Mouse (Mus musculus) hindbrain, postnatal 0 days (tissue): ENCODE results near the gene Gm2a. TPM values are rescaled to one million over a fixed set of nuclear protein-coding genes. Genes with fewer than 3 reads are reported as not detected.

ENCODE experiments used
- ATAC-seq: fragments of 200-750 bp; cut with Nextera tagmentation; 2 replicates; pipeline ENCODE4 v1.8.0; 2017; ENCODE audit warnings: mild to moderate bottlenecking, moderate TSS enrichment, moderate library complexity
- DNase-seq: peaks from one replicate; pipeline ENCODE4 v3.0.0-alpha.2; 2015; ENCODE audit warnings: low spot score
- H3K27ac ChIP-seq: fragments of 300-500 bp; sonication (generic); 2 replicates; pipeline ENCODE4 v1.5.1; 2014; ENCODE audit warnings: mild to moderate bottlenecking
- H3K27me3 ChIP-seq: fragments of 300-500 bp; sonication (generic); 2 replicates; pipeline ENCODE4 v1.6.1; 2014; ENCODE audit warnings: low read length, mixed read lengths; ENCODE audit not compliant: insufficient read depth
- H3K36me3 ChIP-seq: fragments of 300-500 bp; sonication (generic); 2 replicates; pipeline ENCODE4 v1.6.1; 2014; ENCODE audit warnings: low read length, mixed read lengths; ENCODE audit not compliant: insufficient read depth
- H3K4me1 ChIP-seq: fragments of 300-500 bp; sonication (generic); 2 replicates; pipeline ENCODE4 v1.6.1; 2014; ENCODE audit warnings: antibody characterized with exemption, low read length, mixed read lengths; ENCODE audit not compliant: insufficient read depth
- H3K4me2 ChIP-seq: fragments of 300-500 bp; sonication (generic); 2 replicates; pipeline ENCODE4 v1.6.1; 2014; ENCODE audit warnings: low read depth, mild to moderate bottlenecking, low read length, moderate library complexity, mixed read lengths
- H3K4me3 ChIP-seq: fragments of 300-500 bp; sonication (generic); 2 replicates; pipeline ENCODE4 v1.5.1; 2014; ENCODE audit warnings: low read length
- H3K9ac ChIP-seq: fragments of 300-500 bp; sonication (generic); replicated peaks from 2 replicates; pipeline ENCODE4 v1.6.1; 2014; ENCODE audit warnings: mild to moderate bottlenecking, low read length, moderate library complexity, mixed read lengths
- H3K9me3 ChIP-seq: fragments of 300-500 bp; sonication (generic); 2 replicates; pipeline ENCODE4 v1.6.1; 2016; ENCODE audit warnings: low read length, mixed read lengths
- CTCF ChIP-seq: IDR thresholded peaks from 2 replicates; pipeline ENCODE4 v1.5.1; 2016; ENCODE audit warnings: antibody characterized with exemption, control low read depth, low read depth
- WGBS: fragments of 180-500 bp; shearing (Covaris S2); extraction: QIAGEN DNeasy Blood & Tissue Kit; methylation state at CpG from one replicate; pipeline ENCODE4 v1.1.7; 2014; 5-methylcytosine and 5-hydroxymethylcytosine counted together
- polyA plus RNA-seq: library from polyadenylated mRNA; unstranded; fragments of >200 nt; fragmentation: Nextera tagmentation; extraction: Ambion mirVana; gene quantifications from 2 replicates; pipeline ENCODE4 v1.2.1, GENCODE M21; 2015
- total RNA-seq: library from RNA; depleted of rRNA; stranded (reverse); fragments of >200 nt; gene quantifications from 2 replicates; pipeline ENCODE4 v1.2.3, GENCODE M21; 2014; rRNA removed

Gene Gm2a
- total and polyA plus RNA-seq, 2 experiments from 2014 or later: 48.9 to 67.8 TPM

GRCm38 (mm10) chr11:55147423-55147822, 49.5 kb downstream of the Gm2a start:
- no peak for DNase-seq
- Histone ChIP-seq H3K4me2 (no peak overlapping the region), H3K9ac (no peak overlapping the region), H3K36me3 (no peaks in the 10 kb centered on the region), H3K4me1 (no peaks in the 10 kb centered on the region), H3K9me3 (no peaks in the 10 kb centered on the region), H3K27ac (no peak overlapping the region), H3K27me3 (no peaks in the 10 kb centered on the region), H3K4me3 (no peak overlapping the region)
- TF ChIP-seq CTCF: no peak
- no peak for ATAC-seq
- WGBS: 63% methylated on average over 6 of the region's 6 CpGs

GRCm38 (mm10) chr11:55148461-55148860, 50.5 kb downstream of the Gm2a start:
- ATAC-seq (no peak), DNase-seq (no peak)
- Histone ChIP-seq H3K4me3 (no peak overlapping the region), H3K9ac (no peak overlapping the region), H3K27ac (no peak overlapping the region), H3K9me3 (no peaks in the 10 kb centered on the region), H3K4me1 (no peaks in the 10 kb centered on the region), H3K36me3 (no peaks in the 10 kb centered on the region), H3K27me3 (no peaks in the 10 kb centered on the region), H3K4me2 (no peak overlapping the region)
- 82% methylated on average over 4 of the region's 4 CpGs for WGBS
- no peak for TF ChIP-seq CTCF

GRCm38 (mm10) chr11:55151608-55152007, 53.7 kb downstream of the Gm2a start, which contains the start of gene Slc36a3:
Gene Slc36a3, minus strand, starts transcription at chr11:55151708.
- no peak within 1 kb of the TSS for H3K27ac ChIP-seq
- H3K36me3 ChIP-seq: no peaks in the 10 kb centered on the region
- H3K27me3 ChIP-seq: no peaks in the 10 kb centered on the region
- H3K4me1 ChIP-seq: no peaks in the 10 kb centered on the region
- TF ChIP-seq CTCF: no peak
- no peak within 1 kb of the TSS for H3K9ac ChIP-seq
- no peak within 1 kb of the TSS for H3K4me2 ChIP-seq
- ATAC-seq: no peak
- no peaks in the 10 kb centered on the region for H3K9me3 ChIP-seq
- no peak for DNase-seq
- 81% methylated on average over 3 of the region's 3 CpGs for WGBS
- H3K4me3 ChIP-seq: no peak within 1 kb of the TSS

GRCm38 (mm10) chr11:55154398-55155069, 56.6 kb downstream of the Gm2a start:
- Histone ChIP-seq H3K27ac (no peak overlapping the region), H3K9me3 (no peaks in the 10 kb centered on the region), H3K4me3 (no peak overlapping the region), H3K36me3 (no peaks in the 10 kb centered on the region), H3K4me2 (no peak overlapping the region), H3K4me1 (no peaks in the 10 kb centered on the region), H3K9ac (no peak overlapping the region), H3K27me3 (no peaks in the 10 kb centered on the region)
- TF ChIP-seq CTCF: no peak
- WGBS: 68% methylated on average over 3 of the region's 3 CpGs
- ATAC-seq (no peak), DNase-seq (no peak)

GRCm38 (mm10) chr11:55155070-55155421, 57.1 kb downstream of the Gm2a start:
- TF ChIP-seq CTCF: no peak
- H3K27ac ChIP-seq: no peak overlapping the region
- 78% methylated on average over 6 of the region's 6 CpGs for WGBS

GRCm38 (mm10) chr11:55158785-55159359, 61.0 kb downstream of the Gm2a start:
- WGBS: 53% methylated on average over 13 of the region's 13 CpGs
- Histone ChIP-seq H3K4me1 (no peaks in the 10 kb centered on the region), H3K27me3 (no peaks in the 10 kb centered on the region), H3K9me3 (no peaks in the 10 kb centered on the region), H3K27ac (no peak overlapping the region), H3K4me3 (no peak overlapping the region), H3K4me2 (no peak overlapping the region), H3K9ac (no peak overlapping the region), H3K36me3 (no peaks in the 10 kb centered on the region)
- DNase-seq (peak; percentile 88), ATAC-seq (peak; percentile 53; the same call in 1 of the 2 replicates)
- TF ChIP-seq CTCF: peak; percentile 93

More at GRCm38 (mm10) chr11:55155070-55155421, 57.1 kb downstream of the Gm2a start:
- no peaks in the 10 kb centered on the region for H3K4me1 ChIP-seq
- DNase-seq (no peak), ATAC-seq (no peak)
- H3K4me3 ChIP-seq: no peak overlapping the region
- H3K27me3 ChIP-seq: no peaks in the 10 kb centered on the region
- no peaks in the 10 kb centered on the region for H3K36me3 ChIP-seq
- H3K4me2 ChIP-seq: no peak overlapping the region
- H3K9me3 ChIP-seq: no peaks in the 10 kb centered on the region
- H3K9ac ChIP-seq: no peak overlapping the region

Other genes starting within 250 kb of the Gm2a start
- 2.6 and 3.1 TPM in 2 replicates for gene Lyrm7, start 237.2 kb upstream of the Gm2a start, total RNA-seq
- 5.1 and 5.7 TPM in 2 replicates for gene Lyrm7, start 237.2 kb upstream of the Gm2a start, polyA plus RNA-seq
- 521 and 547 TPM in 2 replicates for gene Hint1, start 231.7 kb upstream of the Gm2a start, total RNA-seq
- 1,077 and 1,085 TPM in 2 replicates for gene Hint1, start 231.7 kb upstream of the Gm2a start, polyA plus RNA-seq
- gene Gpx3, start 195.7 kb upstream of the Gm2a start, total RNA-seq: 28.5 and 30.5 TPM in 2 replicates
- gene Gpx3, start 195.7 kb upstream of the Gm2a start, polyA plus RNA-seq: 78.0 and 78.1 TPM in 2 replicates
- gene Tnip1, start 135.2 kb upstream of the Gm2a start, total RNA-seq: 15.3 and 16.7 TPM in 2 replicates
- gene Tnip1, start 135.2 kb upstream of the Gm2a start, polyA plus RNA-seq: 17.1 and 19.8 TPM in 2 replicates
- 83.2 and 86.0 TPM in 2 replicates for gene Anxa6, start 64.7 kb upstream of the Gm2a start, total RNA-seq
- gene Anxa6, start 64.7 kb upstream of the Gm2a start, polyA plus RNA-seq: 71.3 and 74.8 TPM in 2 replicates
- 0.65 TPM in 1 of 2 replicates, not detected in the other for gene Ccdc69, start 20.0 kb upstream of the Gm2a start, total RNA-seq
- gene Ccdc69, start 20.0 kb upstream of the Gm2a start, polyA plus RNA-seq: 0.56 and 0.78 TPM in 2 replicates
- gene Slc36a3, start 53.6 kb downstream of the Gm2a start, total RNA-seq: not detected in 2 replicates
- gene Slc36a3, start 53.6 kb downstream of the Gm2a start, polyA plus RNA-seq: not detected in 2 replicates
- gene Slc36a2, start 87.0 kb downstream of the Gm2a start, total RNA-seq: 0.36 and 0.84 TPM in 2 replicates
- gene Slc36a2, start 87.0 kb downstream of the Gm2a start, polyA plus RNA-seq: 0.78 and 0.94 TPM in 2 replicates
- 35.0 and 37.3 TPM in 2 replicates for gene Slc36a1, start 106.2 kb downstream of the Gm2a start, total RNA-seq
- 3.8 TPM in 2 replicates for gene Slc36a1, start 106.2 kb downstream of the Gm2a start, polyA plus RNA-seq
- 17.6 and 21.0 TPM in 2 replicates for gene Fat2, start 238.4 kb downstream of the Gm2a start, total RNA-seq
- 0.78 and 0.88 TPM in 2 replicates for gene Fat2, start 238.4 kb downstream of the Gm2a start, polyA plus RNA-seq